Mouse (Mus musculus) midbrain, embryonic 12.5 days (tissue): ENCODE data around the gene Exosc8. TPM values are rescaled to one million over a fixed set of nuclear protein-coding genes. Genes with fewer than 3 reads are reported as not detected.
"Not testable (repeated sequence)": the region's sequence is repeated elsewhere in the genome, so short reads cannot be mapped to it uniquely, and the experiment has no call there.

Source experiments
- ATAC-seq: fragments of 200-750 bp; cut with Nextera tagmentation; 2 replicates; pipeline ENCODE4 v1.8.0; 2017; ENCODE audit warnings: low read depth, moderate TSS enrichment, moderate library complexity; ENCODE audit not compliant: low FRiP score
- H3K27ac ChIP-seq: fragments of 300-500 bp; sonication (generic); replicated peaks from 2 replicates; pipeline ENCODE4 v1.5.1; 2016; ENCODE audit warnings: mild to moderate bottlenecking
- H3K27me3 ChIP-seq: fragments of 300-500 bp; sonication (generic); 2 replicates; pipeline ENCODE4 v1.6.1; 2016; ENCODE audit warnings: mild to moderate bottlenecking
- H3K36me3 ChIP-seq: fragments of 300-500 bp; sonication (generic); 2 replicates; pipeline ENCODE4 v1.6.1; 2016
- H3K4me1 ChIP-seq: fragments of 300-500 bp; sonication (generic); 2 replicates; pipeline ENCODE4 v1.6.1; 2016
- H3K4me2 ChIP-seq: fragments of 300-500 bp; sonication (generic); replicated peaks from 2 replicates; pipeline ENCODE4 v1.6.1; 2016; ENCODE audit warnings: mild to moderate bottlenecking, moderate library complexity
- H3K4me3 ChIP-seq: fragments of 300-500 bp; sonication (generic); 2 replicates; pipeline ENCODE4 v1.5.1; 2016; ENCODE audit warnings: mild to moderate bottlenecking
- H3K9ac ChIP-seq: fragments of 300-500 bp; sonication (generic); replicated peaks from 2 replicates; pipeline ENCODE4 v1.6.1; 2016; ENCODE audit warnings: mild to moderate bottlenecking, moderate library complexity
- H3K9me3 ChIP-seq: fragments of 300-500 bp; sonication (generic); 2 replicates; pipeline ENCODE4 v1.6.1; 2016; ENCODE audit warnings: mild to moderate bottlenecking
- WGBS: fragments of 180-500 bp; shearing (Covaris S2); methylation state at CpG from one replicate; pipeline ENCODE4 v1.1.7; 2016; 5-methylcytosine and 5-hydroxymethylcytosine counted together
- polyA plus RNA-seq: library from polyadenylated mRNA; unstranded; fragments of >200 nt; fragmentation: Nextera tagmentation; extraction: Ambion mirVana; gene quantifications from 2 replicates; pipeline ENCODE4 v1.2.1, GENCODE M21; 2016

The Exosc8 gene
- 109 and 123 TPM in 2 replicates for polyA plus RNA-seq

DNA sequence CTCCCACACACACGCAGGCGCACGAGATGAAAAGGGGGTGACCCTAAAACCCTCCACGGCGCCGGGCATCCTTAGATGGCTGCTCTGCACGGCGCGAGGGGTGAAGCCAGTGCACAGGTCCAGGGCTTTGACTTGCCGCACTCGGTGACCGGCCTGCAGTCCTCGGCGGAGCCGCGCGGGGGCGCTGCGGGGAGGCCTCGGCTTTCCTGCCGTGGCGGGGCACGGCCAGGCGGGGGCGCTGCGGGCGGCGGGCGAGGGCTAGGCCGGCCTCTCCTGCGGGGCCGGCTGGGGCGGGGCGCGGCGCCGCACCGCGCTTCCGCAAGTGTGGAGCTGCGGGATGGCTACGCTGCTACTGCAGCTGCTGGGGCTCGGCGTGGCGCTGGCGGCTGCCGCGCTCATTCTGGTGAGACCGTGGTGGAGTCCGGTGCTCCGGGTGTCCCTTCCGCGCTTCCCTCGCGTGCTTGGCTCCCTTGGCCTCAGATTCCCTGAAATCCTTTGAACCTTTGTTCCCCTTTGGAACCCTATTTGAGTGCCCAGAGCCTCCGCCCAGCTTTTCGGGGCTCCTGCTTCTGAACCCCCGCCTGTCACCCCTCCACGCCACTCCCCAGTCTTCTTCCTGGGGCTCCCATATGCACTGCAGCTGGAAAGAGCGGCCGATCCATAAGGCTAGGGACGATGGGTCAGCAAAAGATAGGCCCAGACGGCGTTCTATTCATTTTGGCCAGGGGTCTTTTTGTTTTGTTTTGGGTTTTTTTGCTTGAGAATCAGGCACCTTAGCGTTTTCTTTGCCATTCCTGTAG lies at the start of gene Exosc8, which contains the start of gene Alg5:
Gene Exosc8, minus strand, starts transcription at position 147 of the 800 bp plus-strand sequence.
Gene Alg5, plus strand, starts transcription at position 293 of the 800 bp plus-strand sequence.
- 2% methylated on average over 50 of the region's 65 CpGs for WGBS
- H3K4me2 ChIP-seq, result peak within 1 kb of the TSS; percentile 73
- no peaks in the 10 kb centered on the region for H3K27me3 ChIP-seq
- ATAC-seq, result peak; percentile 94
- H3K9ac ChIP-seq, result peak within 1 kb of the TSS; percentile 93
- peaks cover 41% of the 10 kb centered on the region for H3K36me3 ChIP-seq
- peaks cover 11% of the 10 kb centered on the region for H3K4me1 ChIP-seq
- no peaks in the 10 kb centered on the region for H3K9me3 ChIP-seq
- peak within 1 kb of the TSS; percentile 91 for H3K4me3 ChIP-seq
- H3K27ac ChIP-seq, result peak within 1 kb of the TSS; percentile 99

DNA sequence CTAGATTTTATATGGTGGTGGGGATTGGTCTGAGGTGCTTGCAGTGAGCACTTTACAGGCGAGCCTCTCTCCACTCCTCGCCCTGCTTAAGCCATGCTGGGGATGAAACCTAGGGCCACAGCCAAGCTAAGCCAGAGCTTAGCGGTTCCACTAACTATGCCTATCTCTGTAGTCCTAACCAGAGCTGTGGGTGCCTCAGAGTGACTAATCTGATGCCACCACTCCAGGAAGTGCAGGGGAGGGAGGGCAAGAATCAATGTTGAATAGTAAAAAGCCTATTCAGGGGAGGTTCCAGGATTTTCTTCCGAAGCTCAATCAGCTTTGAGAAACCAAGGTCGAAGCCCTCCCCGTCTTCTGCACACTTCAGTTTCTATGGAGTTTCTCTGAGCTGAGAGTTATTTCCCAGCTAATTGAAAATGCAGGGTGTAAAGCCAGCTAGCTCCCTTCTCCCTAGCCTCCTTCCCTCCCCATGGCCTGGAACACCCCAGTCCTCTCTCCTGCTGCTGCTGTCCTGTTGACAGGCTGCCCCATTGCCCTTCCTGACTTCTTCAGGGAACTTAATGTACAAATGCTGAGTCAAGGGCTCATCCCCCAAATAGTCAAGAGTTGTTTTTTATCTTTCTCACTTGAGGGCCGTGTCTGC lies 40.9 kb upstream of the Exosc8 start:
- no peaks in the 10 kb centered on the region for H3K4me1 ChIP-seq
- no peaks in the 10 kb centered on the region for H3K36me3 ChIP-seq
- H3K4me2 ChIP-seq, result no peak overlapping the region
- H3K9me3 ChIP-seq, result peaks cover 4% of the 10 kb centered on the region
- WGBS, result 62% methylated on average over 7 of the region's 7 CpGs
- no peak for ATAC-seq
- H3K4me3 ChIP-seq, result no peak overlapping the region
- no peak overlapping the region for H3K9ac ChIP-seq
- H3K27ac ChIP-seq, result no peak overlapping the region
- no peaks in the 10 kb centered on the region for H3K27me3 ChIP-seq

DNA sequence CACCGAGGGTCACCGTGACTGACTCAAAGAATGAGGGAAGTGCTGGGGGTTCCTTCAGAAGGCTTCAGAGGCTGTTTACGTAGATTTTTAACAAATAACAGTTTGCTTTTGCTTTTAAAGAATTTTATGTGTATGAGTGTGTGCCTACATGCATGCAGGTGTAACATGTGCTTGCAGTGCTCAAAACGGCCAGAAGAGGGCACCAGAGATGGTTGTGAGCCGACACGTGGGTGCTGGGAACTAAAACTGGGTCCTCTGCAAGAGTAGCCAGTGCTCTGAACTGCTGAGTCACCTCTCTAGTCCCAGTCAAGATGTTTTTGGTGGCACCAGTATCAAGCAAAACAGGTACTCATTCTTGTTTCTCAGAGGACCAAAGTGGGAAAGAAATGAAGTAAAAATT lies 38.4 kb upstream of the Exosc8 start:
- Histone ChIP-seq H3K36me3 (no peaks in the 10 kb centered on the region), H3K9me3 (peaks cover 4% of the 10 kb centered on the region), H3K4me1 (0 out of 2 replicates have a peak, but pooled peaks cover 6% of the 10 kb centered on the region), H3K9ac (no peak overlapping the region), H3K27ac (no peak overlapping the region), H3K4me2 (no peak overlapping the region), H3K4me3 (no peak overlapping the region), H3K27me3 (no peaks in the 10 kb centered on the region)
- no peak for ATAC-seq
- WGBS, result 90% methylated on average over 6 of the region's 6 CpGs

DNA sequence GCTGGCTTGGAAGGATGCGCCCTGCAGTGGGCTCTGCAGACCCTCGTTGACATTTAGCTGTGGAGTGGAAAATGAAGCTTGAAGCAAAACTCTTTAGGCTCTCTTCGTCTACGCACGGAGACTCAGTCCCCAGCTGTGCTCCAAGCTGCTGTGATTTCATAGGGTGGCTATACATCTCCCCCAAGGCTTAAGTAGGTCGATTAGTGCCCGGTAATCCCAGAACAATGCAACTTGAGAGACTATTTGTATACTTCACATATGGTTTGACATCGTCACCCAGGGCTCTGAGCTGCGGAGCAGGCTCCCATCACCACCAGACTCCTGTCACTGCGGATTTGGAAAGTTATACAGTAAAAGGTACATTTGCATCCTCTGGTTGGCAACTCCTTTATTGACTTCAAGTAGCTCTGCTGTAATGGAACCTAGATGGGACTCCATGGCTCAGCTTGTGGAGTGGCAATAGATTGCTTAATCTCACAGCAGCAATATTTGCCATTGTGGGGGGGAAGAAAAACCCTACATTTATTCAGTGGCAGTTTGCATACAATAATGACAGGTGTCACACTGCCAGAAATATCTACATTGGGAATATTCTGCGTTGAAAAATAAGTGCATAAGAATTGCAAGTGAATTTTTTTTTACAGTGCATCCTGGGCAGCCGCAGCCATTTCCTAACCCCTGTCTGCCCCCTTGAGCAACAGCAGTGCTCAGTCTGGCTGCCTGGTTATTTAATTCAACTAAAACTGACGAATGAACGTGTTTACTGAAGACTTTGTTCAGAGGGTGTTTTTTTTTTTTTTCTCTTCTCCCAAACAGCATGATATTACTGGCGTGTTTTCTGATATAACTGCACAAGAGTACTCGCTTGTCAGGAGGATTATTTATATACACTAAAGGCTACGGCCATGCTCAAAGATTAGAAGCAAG lies 34.4 kb upstream of the Exosc8 start:
- no peak for ATAC-seq
- Histone ChIP-seq H3K4me3 (no peak overlapping the region), H3K27ac (no peak overlapping the region), H3K9me3 (peaks cover 4% of the 10 kb centered on the region), H3K9ac (no peak overlapping the region), H3K27me3 (no peaks in the 10 kb centered on the region), H3K4me2 (no peak overlapping the region), H3K4me1 (0 out of 2 replicates have a peak, but pooled peaks cover 6% of the 10 kb centered on the region), H3K36me3 (no peaks in the 10 kb centered on the region)
- 52% methylated on average over 17 of the region's 17 CpGs for WGBS

DNA sequence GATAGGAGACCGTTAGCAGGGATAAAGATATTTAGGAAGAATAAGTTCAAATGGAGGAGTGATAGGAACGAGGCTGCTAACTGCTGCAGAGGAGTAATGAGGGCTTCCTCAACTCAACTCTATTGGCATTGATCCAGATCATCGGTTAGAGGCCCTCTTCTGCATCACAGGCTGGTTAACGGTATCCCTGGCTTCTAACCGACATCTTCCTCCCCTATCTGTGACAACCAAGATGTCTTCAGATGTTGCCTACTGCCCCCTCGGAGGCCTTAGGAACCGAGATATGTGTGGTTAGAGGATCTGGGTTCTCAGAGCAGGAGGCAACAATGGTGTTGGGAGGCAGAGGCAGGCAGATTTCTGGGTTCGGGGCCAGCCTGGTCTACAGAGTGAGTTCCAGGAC lies 33.4 kb upstream of the Exosc8 start:
- Histone ChIP-seq H3K4me1 (0 out of 2 replicates have a peak, but pooled peaks cover 6% of the 10 kb centered on the region), H3K4me3 (no peak overlapping the region), H3K36me3 (no peaks in the 10 kb centered on the region), H3K9me3 (peaks cover 2% of the 10 kb centered on the region), H3K4me2 (no peak overlapping the region), H3K27ac (no peak overlapping the region), H3K27me3 (no peaks in the 10 kb centered on the region), H3K9ac (no peak overlapping the region)
- ATAC-seq, result no peak
- WGBS, result 85% methylated on average over 8 of the region's 8 CpGs

DNA sequence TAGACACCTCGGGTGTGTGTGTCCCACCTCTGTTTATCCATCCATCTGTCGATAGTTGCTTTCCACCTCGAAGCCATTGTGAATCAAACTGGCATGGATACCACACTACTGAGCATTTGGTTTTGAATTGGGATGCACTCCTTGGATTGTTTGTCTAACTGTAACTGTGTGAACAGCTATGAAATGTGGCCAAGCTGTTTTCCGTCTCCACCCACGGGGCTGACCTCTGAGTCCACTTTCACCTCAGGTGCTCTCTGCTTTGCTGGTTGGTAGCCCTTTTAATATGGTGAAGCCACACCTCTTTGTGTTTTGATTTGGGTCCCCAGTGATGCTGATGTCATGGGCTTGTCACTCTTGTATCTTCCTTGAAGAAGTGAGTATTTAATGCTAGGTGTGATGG lies 31.6 kb upstream of the Exosc8 start:
- no peak overlapping the region for H3K4me3 ChIP-seq
- ATAC-seq, result no peak
- H3K27ac ChIP-seq, result no peak overlapping the region
- no peaks in the 10 kb centered on the region for H3K36me3 ChIP-seq
- H3K9ac ChIP-seq, result no peak overlapping the region
- H3K27me3 ChIP-seq, result no peaks in the 10 kb centered on the region
- 0 out of 2 replicates have a peak, but pooled peaks cover 6% of the 10 kb centered on the region for H3K4me1 ChIP-seq
- no peaks in the 10 kb centered on the region for H3K9me3 ChIP-seq
- H3K4me2 ChIP-seq, result no peak overlapping the region
- 90% methylated on average over 5 of the region's 5 CpGs for WGBS

DNA sequence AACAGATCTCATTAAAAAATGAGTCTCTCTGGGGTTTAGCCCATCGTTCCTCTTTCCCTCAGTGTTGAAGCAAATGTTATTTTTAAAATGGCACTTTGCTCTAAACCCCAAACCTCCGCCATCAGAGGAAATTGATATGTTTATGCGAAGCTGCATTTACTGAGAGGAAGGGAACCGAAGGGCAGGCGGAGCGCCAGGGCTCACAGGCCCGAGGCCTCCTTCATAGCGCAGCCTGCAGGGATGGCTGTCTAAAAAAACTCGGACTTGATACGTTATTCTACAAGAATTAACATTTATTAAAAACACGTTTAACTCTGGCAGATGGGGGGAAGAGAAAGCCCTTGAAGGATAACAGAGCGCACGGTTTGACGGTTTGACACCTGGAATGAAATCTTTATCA lies 30.8 kb upstream of the Exosc8 start:
- Histone ChIP-seq H3K9me3 (no peaks in the 10 kb centered on the region), H3K4me2 (no peak overlapping the region), H3K36me3 (no peaks in the 10 kb centered on the region), H3K9ac (no peak overlapping the region), H3K27ac (no peak overlapping the region), H3K4me3 (no peak overlapping the region), H3K4me1 (0 out of 2 replicates have a peak, but pooled peaks cover 6% of the 10 kb centered on the region), H3K27me3 (no peaks in the 10 kb centered on the region)
- ATAC-seq, result no peak
- WGBS, result 83% methylated on average over 14 of the region's 14 CpGs

DNA sequence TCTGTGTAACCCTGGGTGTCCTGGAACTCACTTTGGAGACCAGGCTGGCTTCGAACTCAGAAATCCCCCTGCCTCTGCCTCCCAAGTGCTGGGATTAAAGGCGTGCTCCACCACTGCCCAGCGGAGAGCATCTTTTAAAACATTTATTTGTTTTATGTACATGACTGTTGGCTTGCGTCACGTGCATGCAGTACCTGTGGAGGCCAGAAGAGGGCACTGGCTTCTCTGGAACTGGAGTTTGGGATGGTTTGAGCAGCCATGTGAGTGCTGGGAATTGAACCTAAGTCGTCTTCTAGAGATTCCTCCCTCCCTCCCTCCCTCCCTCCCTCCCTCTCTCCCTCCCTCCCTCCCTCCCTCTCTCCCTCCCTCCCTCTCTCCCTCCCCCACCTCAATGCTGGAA lies 30.3 kb upstream of the Exosc8 start:
- 94% methylated on average over 6 of the region's 6 CpGs for WGBS
- H3K4me2 ChIP-seq, ATAC-seq: not testable (repeated sequence)

DNA sequence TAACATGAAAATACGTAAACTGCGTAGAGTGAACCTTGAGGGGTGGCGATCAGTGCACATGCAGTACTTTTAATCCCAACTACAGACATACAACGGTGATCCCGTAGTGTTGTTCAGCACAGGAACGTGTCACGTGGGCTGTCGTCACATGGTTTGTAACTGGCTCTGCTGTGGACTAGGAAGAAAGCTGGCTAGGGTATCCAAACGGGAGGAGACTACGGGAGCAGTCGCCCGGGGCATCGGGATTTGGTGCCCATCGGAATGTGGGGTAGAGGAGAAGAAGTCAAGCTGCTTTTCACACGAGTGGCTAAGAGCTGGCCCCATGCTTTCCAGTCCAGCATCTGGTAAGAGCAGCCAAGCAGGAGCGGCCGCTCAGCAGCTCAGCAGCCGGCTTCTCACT lies 29.2 kb upstream of the Exosc8 start:
- H3K4me3 ChIP-seq, result peak overlapping the region; percentile 14
- ATAC-seq, result no peak
- no peak overlapping the region for H3K27ac ChIP-seq
- peak overlapping the region; percentile 33 for H3K4me2 ChIP-seq
- no peaks in the 10 kb centered on the region for H3K36me3 ChIP-seq
- H3K4me1 ChIP-seq, result 0 out of 2 replicates have a peak, but pooled peaks cover 4% of the 10 kb centered on the region
- WGBS, result 58% methylated on average over 18 of the region's 18 CpGs
- H3K9ac ChIP-seq, result no peak overlapping the region
- no peaks in the 10 kb centered on the region for H3K27me3 ChIP-seq
- H3K9me3 ChIP-seq, result no peaks in the 10 kb centered on the region

More for the DNA sequence above, 30.3 kb upstream of the Exosc8 start:
- not testable (repeated sequence) for H3K4me1 ChIP-seq, H3K27ac ChIP-seq, H3K9me3 ChIP-seq, H3K9ac ChIP-seq, H3K36me3 ChIP-seq, H3K27me3 ChIP-seq, H3K4me3 ChIP-seq

DNA sequence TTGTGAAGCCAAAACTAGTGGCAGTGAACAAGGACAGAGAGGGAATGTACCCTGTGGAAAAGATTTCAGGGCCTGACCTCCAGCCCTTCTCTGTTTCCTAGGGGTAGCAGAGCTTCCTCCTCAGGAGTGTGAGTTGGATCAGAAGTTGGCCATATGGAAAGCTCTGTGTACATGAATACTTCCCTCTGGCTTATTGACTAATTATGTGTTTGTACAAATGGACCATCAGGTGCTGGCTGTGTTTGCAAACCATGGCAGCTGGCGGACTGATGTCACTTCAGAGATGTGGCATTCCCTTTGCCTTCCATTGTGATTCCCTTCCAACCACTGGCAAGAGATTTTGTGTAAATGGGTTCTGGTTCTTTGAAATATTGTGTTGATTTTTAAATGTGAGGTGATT lies 26.1 kb upstream of the Exosc8 start:
- H3K36me3 ChIP-seq, result no peaks in the 10 kb centered on the region
- H3K4me2 ChIP-seq, result no peak overlapping the region
- H3K9me3 ChIP-seq, result no peaks in the 10 kb centered on the region
- peaks cover 5% of the 10 kb centered on the region for H3K4me1 ChIP-seq
- no peak overlapping the region for H3K27ac ChIP-seq
- H3K27me3 ChIP-seq, result peaks cover 8% of the 10 kb centered on the region
- no peak overlapping the region for H3K9ac ChIP-seq
- no peak overlapping the region for H3K4me3 ChIP-seq
- ATAC-seq, result no peak
- 87% methylated on average over 1 of the region's 1 CpGs for WGBS

DNA sequence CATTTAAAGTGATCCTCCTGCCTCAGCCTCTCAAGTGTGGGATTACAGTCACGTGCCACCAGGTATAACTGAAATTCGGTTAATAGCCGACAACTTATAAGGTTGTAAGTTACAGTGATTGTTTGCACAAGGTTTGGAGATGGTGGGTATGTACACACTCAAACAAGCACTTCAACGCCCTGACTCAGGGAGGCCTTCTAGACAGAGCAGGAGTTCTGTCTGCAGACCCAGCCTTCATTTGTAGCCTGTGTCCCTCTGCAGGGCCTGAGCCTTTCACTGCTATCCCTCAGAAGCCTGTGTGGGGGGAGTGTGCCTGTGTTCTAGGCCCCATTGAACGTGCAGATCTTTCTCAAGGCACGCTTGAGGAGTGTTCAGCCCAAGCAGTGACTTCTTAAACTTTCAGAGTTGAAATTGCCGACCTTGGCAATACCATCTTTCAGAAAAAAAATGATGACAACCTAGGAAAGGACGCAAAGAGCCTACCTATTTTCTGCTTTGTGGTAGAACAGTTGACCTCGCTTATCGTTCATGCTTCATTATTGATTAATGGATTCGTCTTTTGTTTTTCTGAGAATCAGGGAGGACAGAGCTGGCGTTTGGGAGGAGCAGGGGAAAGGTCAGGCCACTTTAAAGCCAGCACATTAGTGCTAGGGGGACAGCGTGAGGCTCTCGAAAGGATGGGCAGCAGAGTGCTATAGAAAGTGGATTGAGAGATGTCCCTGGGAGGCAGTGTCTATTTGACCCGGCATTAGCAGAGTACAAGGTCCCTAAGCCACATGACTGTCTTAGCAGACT lies 25.3 kb upstream of the Exosc8 start:
- no peak for ATAC-seq
- 53% methylated on average over 15 of the region's 15 CpGs for WGBS

More for the DNA sequence above, 25.3 kb upstream of the Exosc8 start:
- H3K9me3 ChIP-seq, result no peaks in the 10 kb centered on the region
- no peak overlapping the region for H3K27ac ChIP-seq
- H3K4me1 ChIP-seq, result peaks cover 12% of the 10 kb centered on the region
- H3K27me3 ChIP-seq, result peaks cover 15% of the 10 kb centered on the region
- H3K4me3 ChIP-seq, result no peak overlapping the region
- no peaks in the 10 kb centered on the region for H3K36me3 ChIP-seq
- H3K4me2 ChIP-seq, result no peak overlapping the region
- no peak overlapping the region for H3K9ac ChIP-seq
